Mouse (Mus musculus): ENCODE results near the gene Rbm20.

Gene Rbm20

GRCm38 (mm10) chr19:53870568-53870967 is 193.5 kb downstream of the Rbm20 start:
- DNase-seq (ENCODE audit: extremely low read depth, insufficient read length, low spot score): no peak

GRCm38 (mm10) chr19:53871502-53871901 is 194.4 kb downstream of the Rbm20 start:
- DNase-seq (ENCODE audit: extremely low read depth, insufficient read length, low spot score): no peak

GRCm38 (mm10) chr19:53872994-53873713 is 196.0 kb downstream of the Rbm20 start:
- DNase-seq (ENCODE audit: extremely low read depth, insufficient read length, low spot score): no peak

DNA sequence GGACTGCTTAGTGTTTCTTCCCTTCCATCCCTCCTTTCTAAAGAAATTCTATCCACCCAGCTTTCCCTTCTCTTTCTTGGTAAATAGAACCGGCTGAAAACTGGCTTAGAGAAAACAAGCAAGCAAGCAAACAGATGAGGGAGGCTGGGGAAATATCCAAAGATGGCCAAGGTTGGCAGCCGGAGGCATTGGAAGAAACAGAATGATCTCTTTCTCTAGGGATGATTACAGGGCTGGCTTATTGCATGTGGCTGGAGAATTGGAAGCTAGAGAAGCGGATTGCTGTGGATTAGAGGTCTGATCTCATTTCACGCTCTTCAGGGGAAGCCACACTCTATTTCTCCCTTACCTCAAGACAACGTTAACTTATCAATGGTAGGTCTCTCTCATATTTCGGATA is 198.1 kb downstream of the Rbm20 start:
- DNase-seq (ENCODE audit: extremely low read depth, insufficient read length, low spot score): no peak

GRCm38 (mm10) chr19:53877779-53878178 is 200.7 kb downstream of the Rbm20 start:
- no peak for DNase-seq (ENCODE audit: extremely low read depth, insufficient read length, low spot score)

GRCm38 (mm10) chr19:53880460-53880859 is 203.4 kb downstream of the Rbm20 start:
- DNase-seq (ENCODE audit: extremely low read depth, insufficient read length, low spot score): no peak

DNA sequence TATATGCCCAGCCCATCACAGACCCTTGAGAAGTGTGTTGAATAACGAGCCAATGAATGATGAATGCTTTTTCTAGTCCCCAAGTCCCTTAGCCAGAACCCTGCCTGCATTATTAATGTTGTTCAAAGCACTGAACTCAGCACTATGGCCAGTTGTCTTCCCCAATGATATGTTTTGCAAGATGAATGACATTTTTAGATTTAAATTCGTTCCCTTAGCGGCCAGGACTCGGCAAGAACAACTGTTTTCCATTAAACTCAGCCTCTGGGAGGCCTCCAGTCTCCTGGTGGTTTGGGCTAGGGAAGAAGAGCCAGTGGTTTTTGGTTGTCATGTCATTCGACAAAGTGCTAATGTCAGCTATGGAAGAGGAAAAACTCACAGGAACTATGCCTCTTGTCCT is 204.7 kb downstream of the Rbm20 start:
- DNase-seq (ENCODE audit: extremely low read depth, insufficient read length, low spot score): no peak

- DNase-seq (ENCODE audit: extremely low read depth, insufficient read length, low spot score): no peak
Observed at GRCm38 (mm10) chr19:53885450-53885849, 208.3 kb downstream of the Rbm20 start.

DNA sequence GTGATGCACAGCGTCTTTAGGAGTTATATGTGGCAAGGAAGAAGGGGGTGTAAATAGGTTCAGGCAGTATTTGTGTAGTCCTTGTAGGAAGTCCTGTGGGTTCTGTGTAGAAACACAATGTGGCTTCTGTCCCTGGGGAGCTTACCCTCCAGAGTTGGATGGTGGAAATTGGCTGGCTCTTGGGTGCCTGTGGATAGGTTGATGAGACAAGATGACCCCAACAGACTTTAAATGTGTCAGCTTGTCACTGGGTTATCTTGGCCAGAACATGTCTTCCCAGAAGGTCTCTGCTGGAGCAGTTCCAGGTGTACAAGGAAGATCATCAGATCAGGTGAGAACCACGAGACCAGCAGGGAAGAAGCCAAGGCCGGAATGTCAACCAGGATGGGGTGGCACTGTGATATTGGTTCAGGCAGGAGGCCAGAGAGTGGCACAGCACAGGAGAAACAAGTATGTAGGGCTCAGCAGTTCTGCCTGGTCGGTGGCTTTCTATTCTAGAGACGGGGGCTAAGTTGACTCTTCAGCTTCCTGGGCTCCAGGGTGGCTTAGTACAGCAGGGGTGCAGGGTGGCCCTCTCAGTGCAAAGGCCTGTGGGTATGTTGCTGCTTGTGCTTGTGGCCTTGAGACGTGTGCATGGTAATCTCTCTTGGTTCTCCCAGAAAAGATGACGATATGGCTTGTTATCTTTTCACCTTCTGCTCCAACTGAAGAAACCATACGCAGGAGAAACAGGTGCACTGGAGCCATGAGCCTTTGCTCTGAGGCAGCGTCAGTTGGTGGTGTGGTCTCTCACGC is 209.7 kb downstream of the Rbm20 start:
- DNase-seq (ENCODE audit: extremely low read depth, insufficient read length, low spot score): no peak

DNA sequence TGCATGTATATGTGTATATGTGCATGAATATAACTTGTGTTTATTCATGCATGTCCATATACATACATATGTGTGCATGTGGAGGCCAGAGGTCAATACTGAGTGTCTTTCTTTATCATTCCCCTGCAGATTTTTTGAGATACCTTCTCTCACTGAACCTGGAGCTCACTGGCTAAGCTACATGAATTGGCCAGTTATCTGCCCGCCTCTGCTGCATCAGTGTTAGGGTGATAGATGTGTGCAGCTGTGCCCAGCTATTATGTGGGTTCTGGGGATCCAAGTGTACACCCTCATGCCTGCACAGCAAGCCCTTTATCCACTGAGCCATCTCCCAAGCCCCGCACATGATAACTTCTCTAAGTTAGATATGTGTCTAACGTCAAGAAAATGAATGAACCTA is 210.7 kb downstream of the Rbm20 start:
- DNase-seq (ENCODE audit: extremely low read depth, insufficient read length, low spot score): no peak

GRCm38 (mm10) chr19:53888331-53888730 is 211.2 kb downstream of the Rbm20 start:
- DNase-seq (ENCODE audit: extremely low read depth, insufficient read length, low spot score): no peak

GRCm38 (mm10) chr19:53889555-53889954 is 212.4 kb downstream of the Rbm20 start:
- DNase-seq (ENCODE audit: extremely low read depth, insufficient read length, low spot score): no peak

GRCm38 (mm10) chr19:53890274-53890673 is 213.2 kb downstream of the Rbm20 start:
- no peak for DNase-seq (ENCODE audit: extremely low read depth, insufficient read length, low spot score)

DNA sequence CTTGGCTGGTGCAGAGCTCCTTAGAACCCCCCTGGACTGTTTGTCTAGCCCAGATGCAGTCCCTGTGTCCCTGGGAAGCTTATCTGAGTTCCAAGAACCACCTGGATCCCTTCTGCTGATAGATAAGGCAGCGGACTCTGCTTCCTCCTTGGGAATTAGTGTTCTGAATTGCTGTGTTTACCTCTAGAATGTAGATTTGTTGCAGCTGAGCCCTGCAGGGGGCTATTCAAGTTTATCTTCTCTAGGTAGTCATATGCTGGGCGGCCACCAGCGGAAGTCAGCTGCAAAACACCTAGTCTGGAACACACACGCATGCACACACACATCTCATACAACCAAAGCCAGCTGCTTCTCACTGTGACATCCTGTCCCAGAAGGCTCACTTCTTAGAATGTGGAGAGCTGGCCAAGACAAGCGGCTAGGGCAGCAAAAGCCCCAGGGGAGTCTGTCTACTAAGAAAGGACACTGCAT is 213.7 kb downstream of the Rbm20 start:
- DNase-seq (ENCODE audit: extremely low read depth, insufficient read length, low spot score): no peak

DNA sequence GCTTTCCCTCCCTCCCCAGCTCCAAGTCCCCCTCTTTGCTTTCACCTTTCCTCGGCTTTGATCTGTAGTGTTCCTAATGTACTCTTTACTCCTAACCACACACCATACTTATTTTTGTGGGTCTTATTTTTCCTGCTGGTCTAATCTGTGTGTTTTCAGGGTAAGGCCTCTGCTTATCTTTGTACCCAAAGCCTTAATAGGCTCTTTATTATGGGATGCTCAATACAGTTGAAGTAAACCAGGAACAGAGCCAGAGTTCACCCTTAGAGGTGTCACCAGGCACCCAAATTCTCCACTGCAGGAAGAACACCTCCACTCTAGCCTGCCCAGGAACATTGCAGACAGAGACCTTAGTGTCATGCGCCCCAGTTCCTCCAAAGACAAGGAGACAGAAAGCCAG is 214.5 kb downstream of the Rbm20 start:
- no peak for DNase-seq (ENCODE audit: extremely low read depth, insufficient read length, low spot score)

- no peak for DNase-seq (ENCODE audit: extremely low read depth, insufficient read length, low spot score)
Observed at GRCm38 (mm10) chr19:53892061-53892460, 215.0 kb downstream of the Rbm20 start, which contains the start of gene Pdcd4. Gene Pdcd4 (plus strand): TSS chr19:53892231.

GRCm38 (mm10) chr19:53892838-53893359 is 215.8 kb downstream of the Rbm20 start:
- no peak for DNase-seq (ENCODE audit: extremely low read depth, insufficient read length, low spot score)

- no peak for DNase-seq (ENCODE audit: extremely low read depth, insufficient read length, low spot score)
Observed at GRCm38 (mm10) chr19:53893711-53894171, 216.6 kb downstream of the Rbm20 start.

GRCm38 (mm10) chr19:53894538-53895121 is 217.5 kb downstream of the Rbm20 start:
- peak; percentile 38 for DNase-seq (ENCODE audit: extremely low read depth, insufficient read length, low spot score)

DNA sequence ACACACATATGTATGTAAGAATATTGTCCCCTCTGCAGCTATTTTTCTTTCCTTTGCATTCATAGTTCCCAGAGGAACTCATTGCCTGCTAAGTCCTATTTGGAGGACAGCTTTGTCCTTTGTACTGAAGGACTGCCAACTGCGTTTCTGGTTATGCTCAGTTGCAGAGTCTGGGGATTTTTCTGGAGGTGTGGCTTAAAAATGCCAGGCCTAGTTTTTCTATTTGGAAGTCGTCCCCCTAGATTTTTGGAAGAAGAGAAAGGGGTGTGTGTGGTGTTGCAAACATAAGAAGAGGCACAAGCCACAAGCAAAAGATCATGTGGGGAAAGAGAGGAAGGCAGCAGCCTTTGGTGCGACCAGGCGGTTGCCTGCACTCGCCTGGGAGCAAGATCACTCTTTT is 220.9 kb downstream of the Rbm20 start:
- DNase-seq (ENCODE audit: extremely low read depth, insufficient read length, low spot score): no peak

- DNase-seq (ENCODE audit: extremely low read depth, insufficient read length, low spot score): no peak
Observed at GRCm38 (mm10) chr19:53898498-53898897, 221.4 kb downstream of the Rbm20 start.
